Mouse (Mus musculus): ENCODE data around the gene Dhx32.

Dhx32 gene

DNA sequence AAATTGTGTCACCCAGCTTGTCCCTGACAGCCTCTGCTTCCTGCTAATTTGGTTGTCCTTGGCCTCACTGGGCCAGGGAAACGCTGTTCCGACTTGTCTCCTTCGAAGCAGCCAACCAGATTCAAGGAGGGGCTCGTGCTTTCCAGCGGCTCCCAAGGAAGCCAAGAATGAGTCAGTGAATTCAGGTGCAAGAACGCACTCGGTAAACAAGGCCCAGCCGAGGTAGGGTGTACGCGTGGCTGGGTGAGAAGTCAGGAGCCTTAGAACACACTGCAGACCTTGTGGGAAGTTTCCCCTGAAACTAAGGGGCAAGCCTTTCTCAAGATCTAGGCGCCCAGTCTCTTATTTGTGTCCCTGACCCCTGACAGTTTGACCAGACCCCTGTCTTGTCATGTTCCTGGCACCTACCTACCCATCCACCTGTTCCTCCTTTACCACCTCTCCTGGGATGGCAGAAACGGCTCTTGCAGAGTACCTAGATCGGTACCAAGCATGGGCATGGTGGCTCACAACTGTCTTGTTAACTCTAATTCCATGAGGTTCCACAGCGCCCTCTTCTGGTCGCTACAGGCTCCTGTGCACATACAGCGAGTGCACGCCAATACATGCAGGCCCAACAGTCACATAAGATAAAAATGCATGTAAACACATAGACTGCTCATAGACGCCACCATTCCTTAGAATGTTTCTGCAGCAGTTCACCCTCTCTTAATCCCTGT lies at the start of gene Dhx32:
Gene Dhx32, minus strand, starts transcription at position 10 of the 719 bp plus-strand sequence.
- peak; percentile 74 for ATAC-seq (ENCODE audit: low TSS enrichment)

- no peak for ATAC-seq (ENCODE audit: low TSS enrichment)
Observed at GRCm38 (mm10) chr7:133829579-133829978, 47.1 kb upstream of the Dhx32 start.

GRCm38 (mm10) chr7:133828514-133828913 lies 46.0 kb upstream of the Dhx32 start:
- ATAC-seq (ENCODE audit: low TSS enrichment) = peak; percentile 84

GRCm38 (mm10) chr7:133824579-133824978 lies 42.1 kb upstream of the Dhx32 start:
- ATAC-seq (ENCODE audit: low TSS enrichment) = no peak

DNA sequence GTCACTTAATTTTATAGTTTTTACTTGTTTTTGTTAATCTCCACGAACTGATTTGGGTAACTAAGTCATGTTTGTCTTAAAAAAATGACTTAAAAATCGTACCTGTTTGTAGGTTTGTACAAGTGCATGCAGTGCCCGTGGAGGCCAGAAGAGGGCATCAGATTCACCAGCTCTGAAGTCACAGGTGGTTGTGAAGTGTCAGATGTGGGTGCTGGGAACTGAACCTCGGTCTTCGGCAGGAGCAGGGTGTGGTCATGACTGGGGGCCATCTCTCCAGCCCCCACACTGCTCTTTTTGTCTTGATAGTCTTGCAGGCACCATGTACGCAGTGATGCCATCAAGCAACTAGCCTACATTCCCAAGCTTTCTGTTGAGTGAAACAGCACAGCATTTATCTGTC lies 41.2 kb upstream of the Dhx32 start:
- no peak for ATAC-seq (ENCODE audit: low TSS enrichment)

GRCm38 (mm10) chr7:133813331-133813730 lies 30.8 kb upstream of the Dhx32 start:
- ATAC-seq (ENCODE audit: low TSS enrichment) = peak; percentile 44

DNA sequence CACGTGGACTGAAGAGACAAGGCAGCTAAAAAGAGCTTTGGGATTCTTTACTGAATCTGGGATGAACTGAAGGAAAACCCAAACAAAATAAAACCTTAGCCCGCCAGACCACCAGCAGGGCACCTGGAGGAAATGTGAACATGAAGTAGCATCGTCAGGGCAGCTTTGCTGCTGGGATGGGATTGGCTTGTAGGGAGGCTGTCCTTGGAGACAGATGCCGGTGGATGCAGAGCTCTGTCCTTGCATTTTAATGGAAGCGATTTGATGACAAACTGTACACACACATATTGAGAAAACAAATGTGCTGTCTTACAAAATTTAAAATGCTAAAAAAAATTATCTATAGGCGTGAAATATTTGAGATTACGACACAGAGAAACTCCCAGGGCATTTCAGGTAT lies 30.4 kb upstream of the Dhx32 start:
- ATAC-seq (ENCODE audit: low TSS enrichment) = no peak

DNA sequence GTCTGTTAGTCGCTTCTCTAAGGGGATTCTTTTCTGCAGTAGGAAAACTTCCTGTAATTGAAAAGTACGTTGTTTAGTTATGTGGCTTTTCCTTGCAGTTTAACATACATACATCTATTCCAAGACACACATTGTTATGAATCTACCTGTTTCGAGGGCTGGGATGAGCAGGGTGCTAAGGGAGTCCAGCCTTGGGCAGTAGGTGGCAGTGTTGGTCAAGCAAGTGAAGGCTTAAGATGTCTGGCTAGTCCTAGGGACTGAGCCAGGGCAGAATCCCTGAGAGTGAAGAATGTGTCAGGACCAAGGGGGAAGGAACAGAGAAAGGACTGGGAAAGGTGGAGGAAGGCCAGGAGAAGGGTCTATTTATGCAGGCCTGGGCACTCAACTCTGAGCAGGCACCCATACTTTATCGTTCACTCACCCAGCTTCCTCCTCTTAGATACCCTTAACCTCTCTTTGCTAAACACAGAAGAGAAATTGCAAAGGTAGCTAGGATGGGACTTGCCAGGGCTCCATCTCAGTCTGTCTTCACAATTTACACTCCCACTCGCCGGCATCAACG lies 23.2 kb upstream of the Dhx32 start:
- peak; percentile 94 for ATAC-seq (ENCODE audit: low TSS enrichment)

DNA sequence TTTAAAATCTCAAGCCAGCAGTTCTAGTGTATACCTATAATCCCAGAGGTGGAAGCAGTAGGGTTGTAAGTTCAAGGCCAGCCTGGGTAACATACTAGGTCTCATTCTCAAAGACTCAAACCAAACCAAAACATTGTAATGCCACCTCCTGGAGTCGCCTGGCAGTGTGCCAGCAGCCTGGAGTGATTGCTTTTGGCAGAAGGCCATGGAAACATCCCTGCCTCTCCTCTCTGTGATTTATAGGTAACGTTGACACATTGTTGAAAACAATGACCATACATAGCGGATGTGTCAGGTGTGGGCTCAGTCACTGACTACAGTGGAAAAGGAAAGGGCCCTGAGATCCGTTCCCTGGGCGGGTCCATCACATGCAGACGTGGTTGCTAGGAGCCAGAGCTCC lies 19.3 kb upstream of the Dhx32 start:
- ATAC-seq (ENCODE audit: low TSS enrichment) = no peak

- no peak for ATAC-seq (ENCODE audit: low TSS enrichment)
Observed at GRCm38 (mm10) chr7:133799928-133800327, 17.4 kb upstream of the Dhx32 start.

DNA sequence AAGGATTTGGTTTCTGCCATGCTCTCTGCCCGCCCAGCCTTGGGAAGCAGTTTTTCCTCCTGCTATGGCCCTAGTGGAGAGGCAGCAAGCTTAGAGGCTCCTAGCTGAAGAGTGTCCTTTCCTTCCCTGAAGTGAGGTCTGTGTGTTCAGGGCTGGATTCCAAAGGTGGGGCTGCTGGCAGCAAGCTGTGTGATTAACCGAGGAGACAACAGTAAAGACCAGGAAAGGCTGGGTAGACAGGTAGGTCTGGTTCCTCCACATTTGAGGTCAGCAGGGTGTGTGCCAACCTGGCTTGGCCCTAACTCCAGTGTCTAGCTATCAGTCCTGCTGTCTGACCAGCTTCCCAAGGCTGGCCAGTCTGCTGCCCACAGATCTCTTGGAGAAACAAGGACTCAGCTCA lies 12.2 kb upstream of the Dhx32 start:
- ATAC-seq (ENCODE audit: low TSS enrichment) = no peak

DNA sequence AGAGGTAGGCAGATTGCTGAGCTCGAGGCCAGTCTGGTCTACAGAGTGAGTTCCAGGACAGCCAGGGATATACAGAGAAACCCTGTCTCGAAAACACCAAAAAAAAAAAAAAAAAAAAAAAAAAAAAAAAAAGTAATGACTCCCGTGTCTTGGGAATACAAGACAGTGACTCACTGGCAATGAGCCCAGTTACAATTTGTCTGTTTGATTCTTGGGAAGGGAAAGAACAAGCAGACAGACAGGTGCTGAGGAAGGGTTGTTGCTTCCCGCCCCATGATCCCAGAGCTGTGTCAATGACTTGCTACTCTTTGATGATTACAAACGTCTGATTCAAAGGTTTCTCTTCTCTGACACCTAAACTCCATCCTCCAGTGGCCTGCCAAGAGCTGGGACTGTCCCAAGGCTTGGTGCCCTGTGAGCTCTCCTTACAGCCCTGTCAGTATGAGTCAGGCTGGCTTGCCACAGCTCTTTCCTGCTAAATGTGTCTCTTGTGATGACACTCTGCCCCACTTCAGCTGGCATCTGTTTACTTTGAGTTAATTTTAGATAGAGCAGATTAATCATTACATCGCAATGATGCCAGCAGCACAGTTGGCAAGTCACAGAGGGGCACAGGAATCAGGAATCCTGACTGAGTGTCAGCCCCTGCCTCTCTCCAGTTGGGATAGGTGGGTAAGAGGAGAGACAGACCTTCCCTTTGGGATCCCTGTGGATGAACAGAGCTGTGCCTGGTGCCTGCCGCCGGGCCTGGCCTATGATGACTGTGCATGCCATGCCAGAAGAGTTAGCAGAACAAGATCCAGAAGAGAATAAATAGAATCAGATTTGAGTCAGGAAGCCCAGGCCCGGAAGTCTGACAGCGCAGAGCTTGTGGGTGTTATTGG lies 11.0 kb upstream of the Dhx32 start:
- ATAC-seq (ENCODE audit: low TSS enrichment) = peak; percentile 85

GRCm38 (mm10) chr7:133792771-133793170 lies 10.2 kb upstream of the Dhx32 start:
- ATAC-seq (ENCODE audit: low TSS enrichment) = no peak

- ATAC-seq (ENCODE audit: low TSS enrichment) = no peak
Observed at GRCm38 (mm10) chr7:133790608-133791229, 8.2 kb upstream of the Dhx32 start.

- no peak for ATAC-seq (ENCODE audit: low TSS enrichment)
Observed at GRCm38 (mm10) chr7:133790171-133790570, 7.6 kb upstream of the Dhx32 start.

DNA sequence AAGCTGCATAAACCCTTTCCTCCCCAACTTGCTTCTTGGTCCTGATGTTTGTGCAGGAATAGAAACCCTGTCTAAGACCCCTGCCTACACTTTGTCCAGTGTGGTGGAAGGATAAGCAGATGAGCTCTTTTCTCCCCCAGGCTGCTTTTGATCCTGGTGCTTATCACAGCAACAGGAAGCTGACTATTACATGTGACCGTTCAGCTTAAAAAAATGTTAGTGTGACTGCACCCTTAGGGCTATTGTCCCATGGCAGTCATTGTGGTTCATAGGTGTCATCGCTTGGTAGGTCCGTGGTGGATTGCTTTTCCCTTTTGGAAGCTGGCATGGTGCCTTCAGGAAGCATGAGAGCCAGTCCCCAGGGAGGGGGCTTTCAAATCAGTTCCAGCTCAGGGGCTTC lies 5.6 kb upstream of the Dhx32 start:
- ATAC-seq (ENCODE audit: low TSS enrichment) = no peak

GRCm38 (mm10) chr7:133787571-133787970 lies 5.0 kb upstream of the Dhx32 start:
- ATAC-seq (ENCODE audit: low TSS enrichment) = no peak

GRCm38 (mm10) chr7:133781991-133782390 lies 535 bp downstream of the Dhx32 start:
- no peak for ATAC-seq (ENCODE audit: low TSS enrichment)

DNA sequence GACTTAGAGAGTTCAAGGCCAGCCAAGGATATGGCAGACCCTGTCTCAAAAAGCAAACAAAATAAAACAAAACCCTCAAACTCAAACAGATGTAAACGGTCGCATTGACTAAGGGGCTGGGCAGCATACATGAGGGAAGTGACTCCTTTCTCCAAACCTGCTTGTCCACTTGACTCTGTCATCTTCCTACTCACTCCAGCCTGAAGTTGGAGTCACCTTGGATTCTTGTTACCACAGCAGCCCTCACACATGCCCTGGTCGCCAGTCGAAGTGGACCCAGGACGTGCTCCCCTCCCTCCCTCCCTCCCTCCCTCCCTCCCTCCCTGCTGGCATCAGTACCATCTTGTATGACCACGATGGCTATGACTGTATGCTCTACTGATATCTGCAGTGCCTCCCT lies 943 bp downstream of the Dhx32 start:
- no peak for ATAC-seq (ENCODE audit: low TSS enrichment)

DNA sequence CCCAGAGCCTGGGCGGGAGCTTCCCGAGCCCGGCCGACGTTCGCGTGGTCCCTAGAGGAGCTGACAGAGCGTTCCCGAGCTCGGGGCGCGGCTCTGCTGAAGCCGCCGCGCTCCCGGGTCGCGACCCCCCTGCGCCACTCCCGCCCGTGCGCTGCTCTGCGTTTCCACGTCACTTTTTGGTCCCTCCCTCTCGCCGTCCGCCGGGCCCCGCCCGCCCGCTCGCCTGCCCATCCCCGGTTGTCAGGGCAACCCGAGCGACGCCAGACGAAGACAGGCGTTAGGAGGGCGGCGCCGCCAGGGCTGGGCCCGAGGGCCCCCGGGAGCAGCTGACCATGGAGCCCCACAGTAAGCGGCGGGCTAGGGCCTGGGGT lies 5.9 kb downstream of the Dhx32 start, which contains the start of gene Fank1:
Gene Fank1, plus strand, starts transcription at position 236 of the 371 bp plus-strand sequence.
- ATAC-seq (ENCODE audit: low TSS enrichment) = peak; percentile 91

DNA sequence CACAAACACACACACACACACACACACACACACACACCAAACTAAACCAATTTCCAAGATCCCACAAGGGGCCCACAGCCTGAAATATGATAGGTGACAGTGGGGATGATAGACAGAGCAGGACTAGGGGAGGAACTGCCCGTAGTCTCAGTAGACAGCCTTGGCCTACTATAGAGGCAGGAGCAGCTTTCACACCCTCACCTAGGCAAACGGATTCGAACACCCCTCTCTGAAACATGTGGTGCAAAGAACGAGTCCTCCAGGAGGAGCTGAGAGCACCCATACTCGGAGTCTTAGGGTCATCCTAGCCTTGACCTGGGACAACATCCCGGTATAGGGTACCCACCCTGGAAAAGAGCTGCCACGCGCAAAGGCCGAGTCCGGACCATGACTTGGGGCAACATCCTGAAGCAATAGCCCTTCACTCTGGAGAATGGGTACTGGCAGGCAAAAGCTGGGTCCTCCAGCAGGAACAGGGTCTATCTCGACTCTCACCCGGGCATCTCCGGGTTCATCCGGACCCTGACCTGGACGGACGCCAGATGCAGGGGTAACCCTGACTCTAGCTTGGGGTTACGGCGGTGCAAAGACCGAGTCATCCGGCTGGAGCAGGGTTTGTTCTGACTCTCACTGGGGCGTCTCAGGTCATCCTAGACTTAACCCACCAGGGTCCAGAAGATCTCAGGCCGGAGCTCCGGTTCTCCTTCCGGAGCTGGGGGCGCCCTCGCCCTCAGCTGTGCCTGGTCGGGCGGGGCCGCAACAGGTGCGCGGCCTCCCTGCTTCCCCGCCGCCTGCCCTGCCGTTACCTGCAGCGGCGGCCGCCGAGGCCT lies 6.5 kb downstream of the Dhx32 start:
- ATAC-seq (ENCODE audit: low TSS enrichment) = peak; percentile 1; the same call in 1 of the 2 replicates

All from frontal cortex, adult (tissue).